Mouse (Mus musculus): Measurements from ENCODE around the gene B3gnt9. TPM values are rescaled to one million over a fixed set of nuclear protein-coding genes. Genes with fewer than 3 reads are reported as not detected.
A peak's percentile ranks its signal among the peaks of the same experiment; 100 is the strongest.

Gene B3gnt9
- total and polyA plus RNA-seq, 3 experiments = 0.57 to 4.1 (median 0.66) TPM

GRCm38 (mm10) chr8:105209153-105210110, 45.5 kb downstream of the B3gnt9 start:
- H3K27me3 ChIP-seq (replicated peaks) = no peaks in the 10 kb centered on the region
- no peak for TF ChIP-seq MYC (IDR thresholded peaks at IDR 0.05; ENCODE audit: low read depth, low read length)
- no peak for TF ChIP-seq CHD2 (IDR thresholded peaks at IDR 0.05; ENCODE audit: low read length)
- no peak for TF ChIP-seq USF1 (IDR thresholded peaks at IDR 0.05; ENCODE audit: low read depth, low read length)
- no peak for TF ChIP-seq POLR2AphosphoS2 (IDR thresholded peaks at IDR 0.05; ENCODE audit: low read depth, low read length)
- TF ChIP-seq IRF4 (IDR thresholded peaks at IDR 0.05; ENCODE audit: low read depth, low read length) = no peak
- TF ChIP-seq USF2 (conservative IDR thresholded peaks at IDR 0.05; ENCODE audit: low read depth, low read length) = no peak
- no peak for TF ChIP-seq PAX5 (IDR thresholded peaks at IDR 0.05; ENCODE audit: low read length)
- TF ChIP-seq GABPA (IDR thresholded peaks at IDR 0.05; ENCODE audit: insufficient replicate concordance, low read depth, low read length) = no peak
- TF ChIP-seq ELF1 (IDR thresholded peaks at IDR 0.05; ENCODE audit: low read depth, low read length) = no peak
- no peak for TF ChIP-seq RCOR1 (conservative IDR thresholded peaks at IDR 0.05; ENCODE audit: low read depth, low read length)
- no peak for TF ChIP-seq BHLHE40 (IDR thresholded peaks at IDR 0.05; ENCODE audit: low read depth, low read length)
- TF ChIP-seq KAT2A (IDR thresholded peaks at IDR 0.05; ENCODE audit: insufficient replicate concordance, low read length) = no peak
- no peak for TF ChIP-seq SMC3 (IDR thresholded peaks at IDR 0.05; ENCODE audit: low read depth, low read length)
- no peak for TF ChIP-seq JUN (IDR thresholded peaks at IDR 0.05; ENCODE audit: insufficient read depth, low read depth, low read length)
- TF ChIP-seq MXI1 (IDR thresholded peaks at IDR 0.05; ENCODE audit: low read depth, low read length) = no peak
- no peak overlapping the region for H3K4me2 ChIP-seq (ENCODE audit: insufficient read depth, low read depth, poor library complexity, severe bottlenecking)
- no peak overlapping the region for H3K9ac ChIP-seq (ENCODE audit: insufficient read depth, low read depth)
- H3K9me3 ChIP-seq (replicated peaks; ENCODE audit: low read length) = no peaks in the 10 kb centered on the region
- DNase-seq (ENCODE audit: extremely low read depth) = no peak
- no peak overlapping the region for H3K4me3 ChIP-seq (replicated peaks in 1 of 3; ENCODE audit: low read depth in 2 of 3, low read length in 2 of 3, poor library complexity in 1 of 3)
- dilution Hi-C loops (cut with MboI; ENCODE audit: extremely low pct_ligation_motif_present, extremely low pct_unique_long_range_greater_than_20kb, low sequenced_read_pairs) = no loop called here
- peaks cover 13 to 65% of the 10 kb centered on the region in 2 experiments for H3K36me3 ChIP-seq (replicated peaks in 1 of 2; ENCODE audit: control insufficient read depth in 1 of 2, insufficient read depth in 1 of 2, low read length in 1 of 2)
- H3K79me2 ChIP-seq (replicated peaks; ENCODE audit: control insufficient read depth, extremely low read depth, insufficient read depth, poor library complexity, severe bottlenecking) = no peaks in the 10 kb centered on the region
- in situ Hi-C loops (cut with MboI; ENCODE audit: low pct_ligation_motif_present, low pct_unique_long_range_greater_than_20kb, low sequenced_read_pairs) = no loop called here
- H3K4me1 ChIP-seq (ENCODE audit: control insufficient read depth in 1 of 2, insufficient read depth in 2 of 2) = no peaks in the 10 kb centered on the region
- H3K27ac ChIP-seq (ENCODE audit: insufficient read depth, low read depth) = no peak overlapping the region

- Histone ChIP-seq H3K9me3 (replicated peaks; ENCODE audit: low read length) (no peaks in the 10 kb centered on the region), H3K27ac (ENCODE audit: insufficient read depth, low read depth) (no peak overlapping the region), H3K4me3 (replicated peaks in 1 of 3; ENCODE audit: low read depth in 2 of 3, low read length in 2 of 3, poor library complexity in 1 of 3) (no peak overlapping the region), H3K4me1 (ENCODE audit: control insufficient read depth in 1 of 2, insufficient read depth in 2 of 2) (no peaks in the 10 kb centered on the region), H3K79me2 (replicated peaks; ENCODE audit: control insufficient read depth, extremely low read depth, insufficient read depth, poor library complexity, severe bottlenecking) (no peaks in the 10 kb centered on the region), H3K27me3 (replicated peaks) (no peaks in the 10 kb centered on the region), H3K9ac (ENCODE audit: insufficient read depth, low read depth) (no peak overlapping the region), H3K4me2 (ENCODE audit: insufficient read depth, low read depth, poor library complexity, severe bottlenecking) (no peak overlapping the region), H3K36me3 (replicated peaks in 1 of 2; ENCODE audit: control insufficient read depth in 1 of 2, insufficient read depth in 1 of 2, low read length in 1 of 2) (peaks cover 18 to 64% of the 10 kb centered on the region in 2 experiments)
- dilution Hi-C loops (cut with MboI; ENCODE audit: extremely low pct_ligation_motif_present, extremely low pct_unique_long_range_greater_than_20kb, low sequenced_read_pairs) (no loop called here), in situ Hi-C loops (cut with MboI; ENCODE audit: low pct_ligation_motif_present, low pct_unique_long_range_greater_than_20kb, low sequenced_read_pairs) (no loop called here)
- no peak for DNase-seq (ENCODE audit: extremely low read depth)
- TF ChIP-seq JUN (IDR thresholded peaks at IDR 0.05; ENCODE audit: insufficient read depth, low read depth, low read length) (no peak), E2F4 (IDR thresholded peaks at IDR 0.05; ENCODE audit: insufficient replicate concordance, low read depth, low read length) (no peak), MAFK (IDR thresholded peaks at IDR 0.05; ENCODE audit: insufficient replicate concordance, low read length) (peak; percentile 94), ETS1 (conservative IDR thresholded peaks at IDR 0.05; ENCODE audit: low read depth, low read length) (no peak)
These were observed 47.2 kb downstream of the B3gnt9 start for GRCm38 (mm10) chr8:105207675-105208273.
